Mouse (Mus musculus) left cerebral cortex, adult 18-20 months (tissue): ENCODE measurements at regions not wholly inside any gene's neighbourhood (a gene's known extent, or its start where the extent isn't known, plus 50 kb on each side); places are given as distances from the start of the nearest gene placed in this dataset.
A peak's percentile ranks its signal among the peaks of the same experiment; 100 is the strongest.

Source experiments
- DNase-seq, 2 experiments: peaks; one replicate each; pipeline ENCODE4 v3.0.0; 2021 to 2022; ENCODE audit warnings: low spot score in 2 of 2, mixed read lengths in 1 of 2

- no peak for DNase-seq
Observed at GRCm38 (mm10) chr17:61696717-61697116, 1184.4 kb downstream of the Efna5 start.

GRCm38 (mm10) chr17:61686325-61686724 is 1194.8 kb downstream of the Efna5 start:
- DNase-seq = no peak

- DNase-seq = no peak
Observed at GRCm38 (mm10) chr17:61684524-61684923, 1196.6 kb downstream of the Efna5 start.

GRCm38 (mm10) chr17:61670651-61671050 is 1210.5 kb downstream of the Efna5 start:
- DNase-seq = no peak

- peak; percentile 65 for DNase-seq
Observed at GRCm38 (mm10) chr17:61667428-61667827, 1213.7 kb downstream of the Efna5 start.

GRCm38 (mm10) chr17:61664926-61665325 is 1216.2 kb downstream of the Efna5 start:
- no peak for DNase-seq

- DNase-seq = no peak
Observed at GRCm38 (mm10) chr17:61647576-61647975, 1233.5 kb downstream of the Efna5 start.

GRCm38 (mm10) chr17:61608286-61608685 is 1272.8 kb downstream of the Efna5 start:
- no peak for DNase-seq

GRCm38 (mm10) chr17:61606729-61607481 is 1274.2 kb downstream of the Efna5 start:
- DNase-seq = no peak

GRCm38 (mm10) chr17:61604246-61604645 is 1276.9 kb downstream of the Efna5 start:
- no peak for DNase-seq

- DNase-seq = no peak
Observed at GRCm38 (mm10) chr17:61589255-61589654, 1291.9 kb downstream of the Efna5 start.

- no peak for DNase-seq
Observed at GRCm38 (mm10) chr17:61578895-61579294, 1302.2 kb downstream of the Efna5 start.

GRCm38 (mm10) chr17:61570933-61571332 is 1310.2 kb downstream of the Efna5 start:
- no peak for DNase-seq
